Mouse (Mus musculus) cortical plate, adult 2 months (tissue): ENCODE measurements around the gene Pard3b.

ENCODE experiments used
- CTCF ChIP-seq: fragments of 200-500 bp; IDR thresholded peaks from 2 replicates; pipeline ENCODE4 v1.5.1; 2011; ENCODE audit warnings: mild to moderate bottlenecking, control low read depth, low read length; ENCODE audit not compliant: insufficient read depth; ENCODE audit errors: extremely low read depth
- POLR2A ChIP-seq: fragments of 200-500 bp; IDR thresholded peaks from 2 replicates; pipeline ENCODE4 v1.6.1; 2011; ENCODE audit warnings: mild to moderate bottlenecking, low read length, control low read depth; ENCODE audit not compliant: insufficient read depth; ENCODE audit errors: extremely low read depth

DNA sequence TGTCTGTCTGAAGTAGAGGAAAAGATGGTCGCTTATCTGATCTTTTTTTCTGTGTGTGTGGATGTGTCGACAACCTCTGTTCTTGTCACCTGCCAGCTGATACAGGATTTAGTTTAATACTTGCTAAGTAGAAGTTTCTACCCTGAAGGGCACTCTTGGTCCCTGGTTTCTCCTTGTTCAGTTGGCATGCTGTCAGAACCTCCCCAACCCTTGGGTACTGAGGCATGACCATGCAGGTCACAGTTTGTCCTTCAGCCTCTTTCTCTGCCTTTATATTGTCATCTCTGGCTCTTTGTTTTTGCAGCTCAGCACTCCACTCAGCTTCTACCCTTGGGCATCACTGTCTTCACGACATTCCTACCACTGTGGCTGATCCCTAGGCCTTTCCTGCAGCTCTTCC, 21.3 kb downstream of the Pard3b start:
- TF ChIP-seq POLR2A (no peak), CTCF (no peak)
